Mouse (Mus musculus): ENCODE measurements around the gene Tnfrsf18. TPM values are rescaled to one million over a fixed set of nuclear protein-coding genes. Genes with fewer than 3 reads are reported as not detected.

Tnfrsf18 gene
- polyA plus RNA-seq, 1 experiment from 2014 or later, result 1.7 TPM

GRCm38 (mm10) chr4:156059261-156059660 lies 33.3 kb downstream of the Tnfrsf18 start, which contains the start of gene Ttll10:
Gene Ttll10 (minus strand): TSS chr4:156059414.
- Histone ChIP-seq H3K9ac (ENCODE audit: low read depth, low read length) (no peak within 1 kb of the TSS), H3K36me3 (ENCODE audit: control insufficient read depth, insufficient read depth, low read length) (no peaks in the 10 kb centered on the region), H3K27me3 (ENCODE audit: control insufficient read depth, insufficient read depth, low read length) (peaks cover 10% of the 10 kb centered on the region), H3K4me3 (ENCODE audit: low read depth, low read length) (no peak within 1 kb of the TSS), H3K4me1 (ENCODE audit: control insufficient read depth, insufficient read depth, low read length) (no peaks in the 10 kb centered on the region), H3K27ac (ENCODE audit: low read depth, low read length) (no peak within 1 kb of the TSS), H3K9me3 (replicated peaks; ENCODE audit: control insufficient read depth, low read length) (no peaks in the 10 kb centered on the region), H3K4me2 (no peak within 1 kb of the TSS)
- WGBS (ENCODE audit: insufficient replicate concordance), result 36% methylated on average over 5 of the region's 5 CpGs
- no peak for ATAC-seq (replicated peaks; ENCODE audit: insufficient number of reproducible peaks, low FRiP score, low TSS enrichment)

DNA sequence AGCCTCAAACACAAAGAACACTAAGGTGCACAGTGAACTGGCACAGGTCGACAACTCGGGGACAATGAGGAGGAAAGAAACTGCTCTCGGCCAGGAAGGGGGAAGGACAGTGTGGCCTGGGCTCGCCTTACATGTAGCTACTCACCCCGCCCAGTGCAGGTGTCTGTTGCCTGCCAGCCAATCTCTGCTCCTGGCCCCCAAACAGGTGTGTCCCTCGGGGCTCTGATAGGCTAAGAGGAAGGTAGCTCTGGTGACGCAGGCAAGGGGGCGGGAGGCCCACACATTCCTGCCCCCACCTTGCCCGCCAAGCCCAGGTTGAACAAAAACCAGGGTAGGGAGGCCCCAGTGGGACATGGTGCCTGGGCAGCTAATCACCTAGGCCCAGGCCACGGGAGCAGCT lies 33.7 kb downstream of the Tnfrsf18 start:
- 0 out of 2 replicates have a peak, but pooled peaks have one; percentile 32 for ATAC-seq (replicated peaks; ENCODE audit: insufficient number of reproducible peaks, low FRiP score, low TSS enrichment)

GRCm38 (mm10) chr4:156063861-156064509 lies 38.0 kb downstream of the Tnfrsf18 start:
- Histone ChIP-seq H3K4me3 (ENCODE audit: low read depth, low read length) (no peak overlapping the region), H3K9ac (ENCODE audit: low read depth, low read length) (no peak overlapping the region), H3K9me3 (replicated peaks; ENCODE audit: control insufficient read depth, low read length) (no peaks in the 10 kb centered on the region), H3K4me2 (no peak overlapping the region), H3K27ac (ENCODE audit: low read depth, low read length) (no peak overlapping the region), H3K36me3 (ENCODE audit: control insufficient read depth, insufficient read depth, low read length) (no peaks in the 10 kb centered on the region), H3K27me3 (ENCODE audit: control insufficient read depth, insufficient read depth, low read length) (peaks cover 7% of the 10 kb centered on the region; the same call in 1 of the 2 replicates), H3K4me1 (ENCODE audit: control insufficient read depth, insufficient read depth, low read length) (peaks cover 7% of the 10 kb centered on the region; the same call in 1 of the 2 replicates)
- 21% methylated on average over 4 of the region's 4 CpGs for WGBS (ENCODE audit: insufficient replicate concordance)
- ATAC-seq (replicated peaks; ENCODE audit: insufficient number of reproducible peaks, low FRiP score, low TSS enrichment), result no peak

More for the DNA sequence above, 33.7 kb downstream of the Tnfrsf18 start:
- Histone ChIP-seq H3K36me3 (ENCODE audit: control insufficient read depth, insufficient read depth, low read length) (no peaks in the 10 kb centered on the region), H3K9me3 (replicated peaks; ENCODE audit: control insufficient read depth, low read length) (no peaks in the 10 kb centered on the region), H3K4me2 (no peak overlapping the region), H3K27ac (ENCODE audit: low read depth, low read length) (no peak overlapping the region), H3K27me3 (ENCODE audit: control insufficient read depth, insufficient read depth, low read length) (peaks cover 10% of the 10 kb centered on the region), H3K9ac (ENCODE audit: low read depth, low read length) (no peak overlapping the region), H3K4me1 (ENCODE audit: control insufficient read depth, insufficient read depth, low read length) (no peaks in the 10 kb centered on the region), H3K4me3 (ENCODE audit: low read depth, low read length) (no peak overlapping the region)
- WGBS (ENCODE audit: insufficient replicate concordance), result 40% methylated on average over 10 of the region's 10 CpGs

DNA sequence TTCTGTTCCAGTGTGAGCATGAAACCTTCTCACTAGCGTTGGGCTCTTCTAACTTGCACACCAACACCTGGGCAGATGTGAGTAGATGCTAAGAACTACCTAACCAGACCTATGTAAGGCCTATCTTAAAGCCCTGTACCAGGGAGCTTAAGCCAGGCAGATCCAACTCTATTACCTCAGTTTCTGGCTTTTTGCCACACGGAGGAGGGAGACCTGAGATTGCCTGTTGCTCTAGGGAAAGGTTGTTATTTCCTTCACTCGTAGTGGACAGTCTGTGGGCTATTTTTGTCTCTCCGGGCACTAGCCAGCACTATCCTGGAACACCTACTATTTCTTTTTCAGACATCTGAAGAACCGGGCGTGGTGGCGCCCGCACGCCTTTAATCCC lies 38.5 kb downstream of the Tnfrsf18 start:
- H3K27ac ChIP-seq (ENCODE audit: low read depth, low read length), result no peak overlapping the region
- no peak overlapping the region for H3K9ac ChIP-seq (ENCODE audit: low read depth, low read length)
- no peak for ATAC-seq (replicated peaks; ENCODE audit: insufficient number of reproducible peaks, low FRiP score, low TSS enrichment)
- H3K27me3 ChIP-seq (ENCODE audit: control insufficient read depth, insufficient read depth, low read length), result peaks cover 3% of the 10 kb centered on the region; the same call in 1 of the 2 replicates
- no peak overlapping the region for H3K4me2 ChIP-seq
- no peaks in the 10 kb centered on the region for H3K36me3 ChIP-seq (ENCODE audit: control insufficient read depth, insufficient read depth, low read length)
- no peaks in the 10 kb centered on the region for H3K9me3 ChIP-seq (replicated peaks; ENCODE audit: control insufficient read depth, low read length)
- 74% methylated on average over 9 of the region's 9 CpGs for WGBS (ENCODE audit: insufficient replicate concordance)
- no peak overlapping the region for H3K4me3 ChIP-seq (ENCODE audit: low read depth, low read length)
- H3K4me1 ChIP-seq (ENCODE audit: control insufficient read depth, insufficient read depth, low read length), result peaks cover 7% of the 10 kb centered on the region; the same call in 1 of the 2 replicates

DNA sequence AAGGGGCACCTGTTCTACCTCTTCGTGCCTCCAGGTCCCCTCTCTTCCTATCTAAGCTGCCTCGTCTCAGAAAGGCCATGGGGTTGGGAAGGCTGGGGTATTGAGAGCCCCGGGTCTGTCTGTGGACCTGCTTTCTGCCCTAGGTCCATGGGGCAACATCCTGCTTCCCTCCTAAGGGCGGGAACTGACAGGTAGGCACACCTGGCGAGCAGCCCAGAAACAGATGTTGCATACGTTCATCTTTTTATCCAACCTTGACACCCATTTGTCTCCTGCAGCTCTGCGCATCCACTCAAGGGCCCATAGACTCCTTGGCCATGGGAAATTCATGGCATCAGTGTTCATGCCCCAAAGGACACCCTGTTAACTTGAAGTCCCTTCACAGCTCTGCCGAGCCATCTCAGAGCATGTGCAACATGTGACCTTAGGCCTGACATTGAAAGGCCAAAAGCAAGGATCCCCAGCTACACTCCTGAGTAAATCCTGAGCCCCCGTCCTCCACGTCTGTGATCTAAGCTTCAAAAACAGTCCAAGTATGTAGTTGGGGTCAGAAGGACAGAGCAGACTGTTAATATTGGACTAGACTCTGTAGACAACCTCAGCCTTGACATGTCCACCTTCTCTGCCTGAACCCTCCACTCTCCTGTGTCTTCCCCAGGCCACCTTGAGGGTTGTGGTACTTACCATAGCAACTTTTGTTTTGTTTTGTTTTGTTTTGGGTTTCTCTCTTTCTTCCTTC lies 39.4 kb downstream of the Tnfrsf18 start:
- Histone ChIP-seq H3K9me3 (replicated peaks; ENCODE audit: control insufficient read depth, low read length) (no peaks in the 10 kb centered on the region), H3K4me3 (ENCODE audit: low read depth, low read length) (no peak overlapping the region), H3K36me3 (ENCODE audit: control insufficient read depth, insufficient read depth, low read length) (no peaks in the 10 kb centered on the region), H3K4me2 (no peak overlapping the region), H3K4me1 (ENCODE audit: control insufficient read depth, insufficient read depth, low read length) (peaks cover 9% of the 10 kb centered on the region; the same call in 1 of the 2 replicates), H3K9ac (ENCODE audit: low read depth, low read length) (no peak overlapping the region), H3K27ac (ENCODE audit: low read depth, low read length) (no peak overlapping the region), H3K27me3 (ENCODE audit: control insufficient read depth, insufficient read depth, low read length) (no peaks in the 10 kb centered on the region)
- WGBS (ENCODE audit: insufficient replicate concordance), result 82% methylated on average over 10 of the region's 10 CpGs
- no peak for ATAC-seq (replicated peaks; ENCODE audit: insufficient number of reproducible peaks, low FRiP score, low TSS enrichment)

DNA sequence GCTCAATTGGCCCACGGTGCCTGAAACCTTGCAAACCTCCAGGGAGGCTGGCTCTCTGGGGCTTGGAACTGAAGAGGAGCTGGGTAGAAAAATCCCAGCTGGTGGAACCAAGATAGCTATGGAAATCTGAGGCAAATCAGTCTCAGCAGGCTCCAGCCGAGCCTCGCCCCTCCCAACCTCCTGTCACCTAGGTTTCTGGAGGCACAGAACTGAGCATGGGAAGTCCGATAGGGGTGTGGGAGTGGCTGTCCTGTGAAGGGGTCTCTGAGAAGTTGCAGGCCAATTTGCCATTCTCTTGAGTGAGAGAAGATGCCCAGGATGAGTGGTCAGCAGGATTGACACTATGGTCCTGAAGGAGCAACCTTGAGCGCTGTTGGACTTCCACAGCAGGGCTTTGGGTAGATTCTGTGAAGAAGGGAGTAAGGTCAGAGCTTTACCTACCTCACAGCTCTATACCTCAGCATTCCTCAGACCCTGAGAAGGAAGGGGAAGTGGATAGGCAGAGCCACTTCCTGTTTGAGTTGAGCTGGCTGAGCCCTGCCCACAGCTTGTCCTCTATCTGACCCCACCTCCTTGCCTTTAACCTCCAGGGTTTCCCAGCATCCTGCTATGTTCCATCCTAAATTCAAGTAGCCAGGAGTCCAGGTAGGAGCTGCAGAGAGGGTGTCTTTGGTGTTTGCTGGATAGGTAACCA lies 41.4 kb downstream of the Tnfrsf18 start:
- Histone ChIP-seq H3K4me1 (ENCODE audit: control insufficient read depth, insufficient read depth, low read length) (peaks cover 10% of the 10 kb centered on the region; the same call in 1 of the 2 replicates), H3K9ac (ENCODE audit: low read depth, low read length) (no peak overlapping the region), H3K36me3 (ENCODE audit: control insufficient read depth, insufficient read depth, low read length) (no peaks in the 10 kb centered on the region), H3K4me2 (no peak overlapping the region), H3K9me3 (replicated peaks; ENCODE audit: control insufficient read depth, low read length) (no peaks in the 10 kb centered on the region), H3K27ac (ENCODE audit: low read depth, low read length) (no peak overlapping the region), H3K27me3 (ENCODE audit: control insufficient read depth, insufficient read depth, low read length) (no peaks in the 10 kb centered on the region), H3K4me3 (ENCODE audit: low read depth, low read length) (no peak overlapping the region)
- ATAC-seq (replicated peaks; ENCODE audit: insufficient number of reproducible peaks, low FRiP score, low TSS enrichment), result no peak
- 34% methylated on average over 5 of the region's 5 CpGs for WGBS (ENCODE audit: insufficient replicate concordance)

- Histone ChIP-seq H3K9ac (ENCODE audit: low read depth, low read length) (no peak overlapping the region), H3K27me3 (ENCODE audit: control insufficient read depth, insufficient read depth, low read length) (no peaks in the 10 kb centered on the region), H3K36me3 (ENCODE audit: control insufficient read depth, insufficient read depth, low read length) (no peaks in the 10 kb centered on the region), H3K4me2 (no peak overlapping the region), H3K4me3 (ENCODE audit: low read depth, low read length) (no peak overlapping the region), H3K9me3 (replicated peaks; ENCODE audit: control insufficient read depth, low read length) (no peaks in the 10 kb centered on the region), H3K27ac (ENCODE audit: low read depth, low read length) (no peak overlapping the region), H3K4me1 (ENCODE audit: control insufficient read depth, insufficient read depth, low read length) (peaks cover 10% of the 10 kb centered on the region; the same call in 1 of the 2 replicates)
- no peak for ATAC-seq (replicated peaks; ENCODE audit: insufficient number of reproducible peaks, low FRiP score, low TSS enrichment)
- 90% methylated on average over 8 of the region's 8 CpGs for WGBS (ENCODE audit: insufficient replicate concordance)
Observed at GRCm38 (mm10) chr4:156069701-156070100, 43.7 kb downstream of the Tnfrsf18 start.

GRCm38 (mm10) chr4:156070276-156070675 lies 44.3 kb downstream of the Tnfrsf18 start:
- Histone ChIP-seq H3K9ac (ENCODE audit: low read depth, low read length) (no peak overlapping the region), H3K27ac (ENCODE audit: low read depth, low read length) (no peak overlapping the region), H3K27me3 (ENCODE audit: control insufficient read depth, insufficient read depth, low read length) (no peaks in the 10 kb centered on the region), H3K4me1 (ENCODE audit: control insufficient read depth, insufficient read depth, low read length) (peaks cover 10% of the 10 kb centered on the region; the same call in 1 of the 2 replicates), H3K4me2 (no peak overlapping the region), H3K9me3 (replicated peaks; ENCODE audit: control insufficient read depth, low read length) (no peaks in the 10 kb centered on the region), H3K36me3 (ENCODE audit: control insufficient read depth, insufficient read depth, low read length) (no peaks in the 10 kb centered on the region), H3K4me3 (ENCODE audit: low read depth, low read length) (no peak overlapping the region)
- no peak for ATAC-seq (replicated peaks; ENCODE audit: insufficient number of reproducible peaks, low FRiP score, low TSS enrichment)
- 70% methylated on average over 6 of the region's 6 CpGs for WGBS (ENCODE audit: insufficient replicate concordance)

Measured in heart, embryonic 11.5 days (tissue).